Mouse (Mus musculus) lung, adult 2 months (tissue): ENCODE measurements at regions not wholly inside any gene's neighbourhood (a gene's known extent, or its start where the extent isn't known, plus 50 kb on each side); places are given as distances from the start of the nearest gene placed in this dataset.

Experiments used
- CTCF ChIP-seq: fragments of 200-500 bp; IDR thresholded peaks from 2 replicates; pipeline ENCODE4 v1.5.1; 2011; ENCODE audit warnings: mild to moderate bottlenecking, low read length, control low read depth; ENCODE audit not compliant: insufficient read depth
- POLR2A ChIP-seq: fragments of 200-500 bp; IDR thresholded peaks from 2 replicates; pipeline ENCODE4 v1.6.1; 2011; ENCODE audit warnings: low read depth, mild to moderate bottlenecking, control low read depth, low read length, borderline replicate concordance; ENCODE audit errors: extremely low read depth

GRCm38 (mm10) chr5:64750976-64751656 lies 52.1 kb upstream of the Klf3 start:
- TF ChIP-seq CTCF, result no peak
- no peak for TF ChIP-seq POLR2A
